Mouse (Mus musculus) heart, postnatal 0 days (tissue): ENCODE data around the gene Mut.

Experiments
- CTCF ChIP-seq: IDR thresholded peaks from 2 replicates; pipeline ENCODE4 v1.5.1; 2016; ENCODE audit warnings: antibody characterized with exemption, control low read depth, low read depth
- EP300 ChIP-seq: IDR thresholded peaks from 2 replicates; pipeline ENCODE4 v1.6.1; 2016; ENCODE audit warnings: antibody characterized with exemption, low read depth

DNA sequence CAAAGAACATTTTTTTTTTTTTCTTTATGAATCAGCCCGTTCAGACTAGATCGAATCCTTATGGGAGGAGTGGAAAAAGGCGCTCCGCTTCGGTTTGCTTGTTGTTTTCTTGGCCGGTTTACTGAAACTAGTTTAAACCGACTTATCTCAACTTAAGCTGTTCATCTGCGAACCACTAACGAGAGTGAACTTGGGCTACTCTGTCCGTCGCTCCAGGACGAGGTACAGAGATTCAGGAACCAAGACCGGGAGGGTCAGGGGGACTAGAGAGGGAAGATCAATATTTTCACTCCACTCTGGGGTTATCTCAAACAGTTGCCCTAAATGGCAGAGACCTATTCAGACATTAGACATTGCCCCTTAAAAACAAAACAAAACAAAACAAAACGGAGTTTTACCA is 500 bp upstream of the Mut start:
- TF ChIP-seq CTCF = no peak
- TF ChIP-seq EP300 = no peak
